Mouse (Mus musculus): ENCODE measurements at regions not wholly inside any gene's neighbourhood (a gene's known extent, or its start where the extent isn't known, plus 50 kb on each side); places are given as distances from the start of the nearest gene placed in this dataset.

GRCm38 (mm10) chr17:49368476-49369269 lies 59.5 kb upstream of the Mocs1 start:
- TF ChIP-seq CTCF (IDR thresholded peaks at IDR 0.05; ENCODE audit: borderline replicate concordance, control insufficient read depth, extremely low read depth, insufficient read depth, low read length, poor library complexity) (no peak), POLR2A (IDR thresholded peaks at IDR 0.05; ENCODE audit: control insufficient read depth, extremely low read depth, insufficient read depth, low read length, poor library complexity) (no peak)

All from thymus, adult 2 months (tissue).